Mouse (Mus musculus) spleen, embryonic (tissue): ENCODE results near the gene Dapl1.

ENCODE experiments used
- CTCF ChIA-PET: fragments of 350-600 bp; sonication (Branson Sonifier 250); formaldehyde crosslinking; loops from one replicate; lab custom pipeline; 2022; lab: Charles Lee

Dapl1 gene

GRCm38 (mm10) chr2:59484438-59484837 is at the start of gene Dapl1:
TSS of gene Dapl1 (plus strand) at chr2:59484653.
- CTCF ChIA-PET = no interaction called here

- CTCF ChIA-PET = no interaction called here
These were observed 49.6 kb upstream of the Dapl1 start for GRCm38 (mm10) chr2:59434820-59435219.

- CTCF ChIA-PET = interaction anchor here (0.7 kb wide), 1 partner anchor 232 kb away, joined by 3 read pairs; no protein-coding TSS in a partner anchor
These were observed 46.6 kb upstream of the Dapl1 start for GRCm38 (mm10) chr2:59437684-59438393.

GRCm38 (mm10) chr2:59438479-59438935 is 45.9 kb upstream of the Dapl1 start:
- CTCF ChIA-PET = interaction anchor here (0.7 kb wide), 1 partner anchor 233 kb away, joined by 3 read pairs; no protein-coding TSS in a partner anchor

GRCm38 (mm10) chr2:59439824-59440223 is 44.6 kb upstream of the Dapl1 start:
- CTCF ChIA-PET = interaction anchor here (0.6 to 0.7 kb wide), 3 partner anchors 33 to 1537 kb away, joined by 3 to 12 read pairs (median 4); no protein-coding TSS in a partner anchor

- CTCF ChIA-PET = no interaction called here
These were observed 44.0 kb upstream of the Dapl1 start for GRCm38 (mm10) chr2:59440481-59440880.

GRCm38 (mm10) chr2:59441681-59442080 is 42.8 kb upstream of the Dapl1 start:
- CTCF ChIA-PET = no interaction called here

GRCm38 (mm10) chr2:59446671-59447070 is 37.8 kb upstream of the Dapl1 start:
- CTCF ChIA-PET = no interaction called here

- CTCF ChIA-PET = no interaction called here
These were observed 36.7 kb upstream of the Dapl1 start for GRCm38 (mm10) chr2:59447712-59448111.

- CTCF ChIA-PET = no interaction called here
These were observed 35.9 kb upstream of the Dapl1 start for GRCm38 (mm10) chr2:59448516-59448915.

- CTCF ChIA-PET = no interaction called here
These were observed 35.5 kb upstream of the Dapl1 start for GRCm38 (mm10) chr2:59448921-59449320.

GRCm38 (mm10) chr2:59451675-59452074 is 32.8 kb upstream of the Dapl1 start:
- CTCF ChIA-PET = no interaction called here

- CTCF ChIA-PET = no interaction called here
These were observed 32.4 kb upstream of the Dapl1 start for GRCm38 (mm10) chr2:59452102-59452501.

- CTCF ChIA-PET = interaction anchor here (0.6 kb wide), 1 partner anchor 79 kb away, joined by 13 read pairs; no protein-coding TSS in a partner anchor
These were observed 22.4 kb upstream of the Dapl1 start for GRCm38 (mm10) chr2:59462086-59462485.

GRCm38 (mm10) chr2:59463428-59464182 is 20.8 kb upstream of the Dapl1 start:
- CTCF ChIA-PET = no interaction called here

GRCm38 (mm10) chr2:59465671-59466070 is 18.8 kb upstream of the Dapl1 start:
- CTCF ChIA-PET = no interaction called here

GRCm38 (mm10) chr2:59466358-59466757 is 18.1 kb upstream of the Dapl1 start:
- CTCF ChIA-PET = no interaction called here

GRCm38 (mm10) chr2:59467085-59467484 is 17.4 kb upstream of the Dapl1 start:
- CTCF ChIA-PET = no interaction called here

- CTCF ChIA-PET = no interaction called here
These were observed 16.5 kb upstream of the Dapl1 start for GRCm38 (mm10) chr2:59467976-59468375.

GRCm38 (mm10) chr2:59469590-59470245 is 14.7 kb upstream of the Dapl1 start:
- CTCF ChIA-PET = no interaction called here

GRCm38 (mm10) chr2:59470326-59471031 is 14.0 kb upstream of the Dapl1 start:
- CTCF ChIA-PET = interaction anchor here (0.6 kb wide), 1 partner anchor 631 kb away, joined by 6 read pairs; no protein-coding TSS in a partner anchor
